Mouse (Mus musculus): ENCODE data around the gene Fyb.

DNA sequence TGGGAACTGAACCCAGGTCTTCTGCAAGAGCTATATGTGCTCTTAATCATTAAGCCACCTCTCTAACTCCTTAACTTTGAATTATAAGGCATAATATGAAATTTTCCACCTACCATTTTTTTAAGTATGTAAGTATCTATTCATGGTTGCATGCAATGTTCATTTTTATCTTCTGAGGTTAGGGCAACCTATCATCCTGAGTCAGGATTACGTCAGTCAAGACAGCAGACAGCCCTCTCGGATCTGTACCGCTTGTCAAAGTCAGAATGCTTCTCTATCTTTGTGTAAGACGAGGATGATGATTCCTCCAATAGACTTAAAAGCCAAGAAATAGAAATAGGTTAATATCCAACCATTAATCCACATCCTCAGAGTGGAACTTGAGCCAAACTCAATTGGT, 33.6 kb downstream of the Fyb start:
- TF ChIP-seq CHD2 (IDR thresholded peaks at IDR 0.05; ENCODE audit: low read depth, low read length) (no peak), HCFC1 (IDR thresholded peaks at IDR 0.05; ENCODE audit: borderline replicate concordance, insufficient read depth, low read length) (no peak)
